Mouse (Mus musculus): ENCODE measurements around the gene Rabggtb. TPM values are rescaled to one million over a fixed set of nuclear protein-coding genes. Genes with fewer than 3 reads are reported as not detected.
"Not testable (repeated sequence)": the region's sequence is repeated elsewhere in the genome, so short reads cannot be mapped to it uniquely, and the experiment has no call there.

Rabggtb gene
- polyA plus RNA-seq, 1 experiment, result 46.5 TPM

- no peak overlapping the region for H3K27ac ChIP-seq (ENCODE audit: insufficient read depth, low read depth, low read length)
- H3K4me3 ChIP-seq (ENCODE audit: insufficient read depth, low read length), result no peak overlapping the region
- TF ChIP-seq POLR2A (IDR thresholded peaks at IDR 0.05; ENCODE audit: borderline replicate concordance, low read depth, low read length), result no peak
- TF ChIP-seq CTCF (IDR thresholded peaks at IDR 0.05; ENCODE audit: low read depth, low read length), result no peak
- peaks cover 6% of the 10 kb centered on the region for H3K4me1 ChIP-seq (ENCODE audit: control insufficient read depth, insufficient read depth, low read length)
Observed at GRCm38 (mm10) chr3:153867149-153868136, 45.4 kb downstream of the Rabggtb start.

DNA sequence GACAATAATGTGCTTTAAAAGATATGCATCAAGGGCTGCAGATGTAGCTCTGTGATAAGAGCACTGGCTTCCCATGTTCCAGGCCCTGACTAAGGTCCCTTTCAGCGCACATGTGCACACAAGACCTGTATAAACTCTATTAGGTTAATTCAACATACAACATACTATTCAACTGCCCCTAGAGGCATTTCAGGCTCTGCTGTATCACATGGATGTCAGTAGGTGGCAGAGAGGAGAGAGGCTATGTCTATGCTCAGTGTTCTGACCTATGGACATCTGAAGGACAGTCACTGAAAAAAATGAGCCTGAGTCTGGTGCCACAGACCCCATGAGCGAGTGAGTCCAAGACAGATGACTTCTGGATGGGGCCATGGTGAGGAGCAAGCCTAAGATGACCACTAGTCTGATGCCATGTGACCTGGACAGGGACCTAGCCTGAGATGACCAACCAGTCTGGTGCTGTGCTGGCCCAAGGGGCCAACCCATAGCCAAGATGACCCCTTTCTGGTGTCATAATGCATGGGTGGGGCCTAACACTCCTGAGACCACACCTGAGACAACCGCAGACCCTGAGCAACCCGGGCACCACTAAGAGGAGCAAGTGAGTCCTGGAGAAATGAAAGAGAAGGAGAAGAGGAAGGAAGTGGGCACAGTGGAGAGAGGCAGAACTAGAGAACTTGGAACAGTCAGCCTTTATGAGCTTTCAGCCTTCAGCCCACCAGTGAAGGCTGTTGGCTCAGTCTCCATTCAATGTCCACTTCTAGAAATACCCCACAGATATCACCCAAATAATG, 48.0 kb downstream of the Rabggtb start:
- Histone ChIP-seq H3K4me1 (ENCODE audit: control insufficient read depth, insufficient read depth, low read length) (peaks cover 6% of the 10 kb centered on the region), H3K4me3 (ENCODE audit: insufficient read depth, low read length) (no peak overlapping the region), H3K27ac (ENCODE audit: insufficient read depth, low read depth, low read length) (no peak overlapping the region)
- peak; percentile 5; the same call in 1 of the 2 replicates for TF ChIP-seq CTCF (IDR thresholded peaks at IDR 0.05; ENCODE audit: low read depth, low read length)
- TF ChIP-seq POLR2A (IDR thresholded peaks at IDR 0.05; ENCODE audit: borderline replicate concordance, low read depth, low read length), result no peak

DNA sequence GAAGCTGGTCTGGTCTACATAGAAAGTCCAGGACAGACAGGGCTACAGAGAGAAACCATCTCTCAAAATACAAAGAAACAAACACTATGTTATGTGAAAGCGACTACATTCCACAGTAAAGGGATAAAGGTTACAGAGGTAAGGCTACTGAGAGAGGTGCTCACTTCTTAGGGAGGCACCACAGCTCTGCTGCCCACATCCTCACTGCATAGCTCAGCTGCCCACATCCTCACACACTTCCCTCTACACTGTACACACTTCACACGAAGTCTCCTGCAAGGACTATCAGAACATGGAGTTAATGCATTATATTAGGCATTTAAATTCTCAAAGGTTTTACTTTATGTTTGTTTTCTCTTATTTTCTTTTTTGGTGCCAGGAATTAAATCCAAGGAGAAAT, 49.0 kb downstream of the Rabggtb start:
- no peak overlapping the region for H3K4me3 ChIP-seq (ENCODE audit: insufficient read depth, low read length)
- H3K27ac ChIP-seq (ENCODE audit: insufficient read depth, low read depth, low read length), result no peak overlapping the region
- peaks cover 6% of the 10 kb centered on the region for H3K4me1 ChIP-seq (ENCODE audit: control insufficient read depth, insufficient read depth, low read length)
- TF ChIP-seq CTCF (IDR thresholded peaks at IDR 0.05; ENCODE audit: low read depth, low read length) (no peak), POLR2A (IDR thresholded peaks at IDR 0.05; ENCODE audit: borderline replicate concordance, low read depth, low read length) (no peak)

DNA sequence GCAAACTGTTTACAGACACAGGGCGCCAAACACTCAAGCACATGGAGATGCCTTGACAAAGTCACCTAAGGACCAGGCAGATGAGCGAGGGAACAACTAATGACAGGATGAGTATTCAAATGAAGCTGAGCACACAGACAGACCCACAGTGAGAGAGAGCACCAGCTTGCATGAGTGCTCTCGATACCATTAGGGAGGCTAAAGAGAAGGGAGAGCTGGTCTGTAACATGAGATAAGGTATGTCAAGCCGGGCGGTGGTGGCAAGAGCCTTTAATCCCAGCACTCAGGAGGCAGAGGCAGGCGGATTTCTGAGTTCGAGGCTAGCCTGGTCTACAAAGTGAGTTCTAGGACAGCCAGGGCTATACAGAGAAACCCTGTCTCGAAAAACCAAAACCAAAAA, 52.4 kb downstream of the Rabggtb start:
- not testable (repeated sequence) for H3K4me1 ChIP-seq (ENCODE audit: control insufficient read depth, insufficient read depth, low read length); H3K27ac ChIP-seq (ENCODE audit: insufficient read depth, low read depth, low read length); H3K4me3 ChIP-seq (ENCODE audit: insufficient read depth, low read length)

DNA sequence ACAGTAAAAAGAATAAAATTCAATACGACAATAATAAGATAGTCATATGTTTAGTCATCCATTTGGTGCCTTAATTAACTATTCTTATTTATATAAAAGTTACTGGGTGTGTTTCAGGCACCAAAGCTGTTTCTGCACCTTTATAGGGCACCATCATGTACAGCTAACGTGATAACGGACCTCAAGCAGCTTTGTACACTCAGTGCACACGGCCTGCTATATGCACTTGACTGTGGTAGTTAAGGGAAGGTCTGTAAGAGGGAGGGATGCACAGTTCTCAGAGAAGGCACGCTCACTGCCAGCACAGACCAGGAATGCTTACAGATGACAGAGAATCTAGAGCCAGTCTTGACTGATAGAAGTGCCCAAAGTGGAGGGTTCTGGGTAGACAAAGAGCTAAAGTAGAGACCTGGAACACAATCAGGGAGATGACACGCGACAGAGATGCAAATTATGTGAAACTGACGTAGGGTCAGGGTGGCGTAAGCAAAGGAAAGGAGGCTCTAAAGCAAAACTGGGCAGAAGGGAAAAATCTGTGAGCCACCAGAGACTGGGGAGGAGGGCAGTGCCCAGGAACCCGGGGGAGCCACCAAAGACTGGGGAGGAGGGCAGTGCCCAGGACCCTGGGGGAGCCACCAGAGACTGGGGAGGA, 54.3 kb downstream of the Rabggtb start:
- Histone ChIP-seq H3K4me1 (ENCODE audit: control insufficient read depth, insufficient read depth, low read length) (no peaks in the 10 kb centered on the region), H3K4me3 (ENCODE audit: insufficient read depth, low read length) (no peak overlapping the region), H3K27ac (ENCODE audit: insufficient read depth, low read depth, low read length) (no peak overlapping the region)
- TF ChIP-seq CTCF (IDR thresholded peaks at IDR 0.05; ENCODE audit: low read depth, low read length) (no peak), POLR2A (IDR thresholded peaks at IDR 0.05; ENCODE audit: borderline replicate concordance, low read depth, low read length) (no peak)

Other genes with a start within 250 kb of the Rabggtb start
- not detected in 2 replicates for gene St6galnac3, start 187.8 kb downstream of the Rabggtb start, polyA plus RNA-seq (2012; ENCODE audit: insufficient read depth, insufficient read length, missing spikeins)
- not detected in 2 replicates for gene Asb17, start 68.8 kb downstream of the Rabggtb start, polyA plus RNA-seq (2012; ENCODE audit: insufficient read depth, insufficient read length, missing spikeins)
- gene Msh4, start 6.9 kb downstream of the Rabggtb start, polyA plus RNA-seq (2012; ENCODE audit: insufficient read depth, insufficient read length, missing spikeins), result not detected in 2 replicates
- gene Acadm, start 31.6 kb upstream of the Rabggtb start, polyA plus RNA-seq (2012; ENCODE audit: insufficient read depth, insufficient read length, missing spikeins), result 78.7 and 90.3 TPM in 2 replicates
- gene Slc44a5, start 60.4 kb upstream of the Rabggtb start, polyA plus RNA-seq (2012; ENCODE audit: insufficient read depth, insufficient read length, missing spikeins), result not detected in 2 replicates